Mouse (Mus musculus): ENCODE data around the gene Rpl22.
A peak's percentile ranks its signal among the peaks of the same experiment; 100 is the strongest.

Gene Rpl22

DNA sequence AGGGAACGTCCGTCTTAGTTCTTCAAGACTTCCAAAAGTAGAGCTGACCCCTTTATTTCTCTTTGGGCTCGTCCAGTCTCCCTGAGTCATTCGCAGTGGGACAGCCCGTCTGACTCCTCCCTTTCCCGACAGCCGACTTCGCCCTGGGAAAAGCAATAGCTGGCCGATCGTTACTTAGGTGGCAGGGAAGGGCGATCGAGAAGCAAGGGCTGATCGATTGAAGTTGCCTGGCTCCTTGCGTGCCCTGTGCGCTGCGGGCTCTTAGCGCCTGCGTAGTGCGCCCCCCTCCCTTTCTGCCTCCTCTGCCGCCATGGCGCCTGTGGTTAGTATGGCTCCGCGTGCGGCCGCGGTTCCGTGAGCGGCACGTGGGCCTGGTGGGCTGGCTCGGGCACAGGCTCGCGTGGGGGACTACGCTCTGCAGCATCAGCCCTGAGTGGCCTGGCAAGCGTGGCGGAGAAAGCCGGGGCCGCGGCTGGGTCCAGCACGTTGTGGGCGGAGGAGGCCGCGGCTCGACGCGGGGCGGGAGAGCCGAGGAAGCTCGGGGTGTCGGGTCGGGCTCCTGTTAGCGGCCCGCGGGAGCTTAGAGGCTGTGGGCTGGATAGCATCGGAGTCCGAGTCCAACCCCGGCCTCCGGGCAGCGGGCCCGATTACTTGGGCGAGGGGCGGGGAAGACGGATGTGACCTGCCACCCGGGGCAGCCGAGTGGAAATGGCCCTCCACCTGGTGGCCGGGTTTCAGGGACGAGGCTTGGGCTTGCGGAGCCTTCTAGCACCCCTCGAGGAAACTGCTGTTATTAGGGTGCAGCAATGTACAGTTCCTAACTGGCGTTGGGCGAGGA is at the start of gene Rpl22:
Gene Rpl22 (plus strand): TSS at position 169 of the 838 bp plus-strand sequence.
- DNase-seq = peak; percentile 88 to 93

DNA sequence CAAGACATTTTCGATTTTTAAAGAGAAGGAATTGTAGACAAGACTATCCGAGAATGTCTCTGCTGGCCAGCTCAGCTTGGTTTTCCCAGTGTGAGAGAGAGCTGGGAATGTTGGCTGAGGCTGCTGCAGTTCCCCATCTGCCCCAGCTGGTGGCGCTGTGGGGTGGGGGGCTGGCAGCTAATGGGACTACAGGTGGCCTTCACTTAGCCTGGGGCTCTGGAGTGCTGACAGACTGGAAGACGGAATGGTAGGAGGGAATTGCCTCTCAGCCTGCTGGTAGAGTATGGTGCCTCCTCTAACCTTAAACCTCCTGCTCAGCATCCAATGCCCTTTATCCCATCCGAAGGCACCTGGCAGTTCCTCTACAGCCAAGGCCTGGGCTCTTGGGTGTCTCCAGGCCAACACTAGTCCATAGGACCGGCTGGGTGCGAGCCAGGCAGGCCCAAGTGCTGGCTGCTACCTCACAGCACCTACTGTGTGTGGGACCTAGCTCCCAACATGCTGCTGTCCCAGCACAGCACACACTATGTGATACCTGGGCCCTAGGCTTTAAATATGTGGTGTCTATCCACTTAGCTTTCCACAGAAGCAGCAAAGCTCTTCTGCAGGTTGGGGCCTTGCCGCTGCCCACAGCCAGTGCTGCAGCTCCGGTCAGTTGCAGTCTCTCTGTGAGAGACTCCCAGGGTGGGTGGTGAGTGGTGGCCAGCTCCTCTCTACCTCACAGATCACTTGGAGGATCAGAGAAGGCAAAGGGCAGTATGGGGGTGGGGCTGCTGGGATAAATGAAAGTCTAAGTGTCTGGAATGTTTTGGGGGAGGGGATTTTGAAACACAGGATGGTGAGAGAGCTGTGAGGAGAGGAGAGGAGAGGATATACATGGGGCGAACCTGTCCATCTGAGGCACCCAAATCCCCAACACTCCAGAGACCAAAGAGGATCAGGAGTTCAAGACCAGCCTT is 48.9 kb upstream of the Rpl22 start:
- no peak for DNase-seq

DNA sequence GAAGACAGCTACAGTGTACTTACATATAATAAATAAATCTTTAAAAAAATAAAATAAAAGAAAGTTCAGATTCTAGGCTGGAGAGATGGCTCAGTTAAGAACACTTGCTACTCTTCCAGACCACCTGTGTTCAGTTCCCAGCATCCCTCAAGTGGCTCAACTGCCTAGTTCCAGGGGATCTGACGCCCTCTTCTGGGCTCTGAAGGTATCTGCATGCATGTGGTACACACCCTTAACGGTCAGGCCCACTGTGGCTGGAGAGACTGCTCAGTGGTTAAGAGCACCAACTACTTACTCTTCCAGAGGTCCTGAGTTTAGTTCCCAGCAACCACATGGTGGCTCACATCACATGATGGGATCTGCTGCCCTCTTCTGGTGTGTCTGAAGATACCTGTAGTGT is 47.6 kb upstream of the Rpl22 start:
- DNase-seq = no peak

DNA sequence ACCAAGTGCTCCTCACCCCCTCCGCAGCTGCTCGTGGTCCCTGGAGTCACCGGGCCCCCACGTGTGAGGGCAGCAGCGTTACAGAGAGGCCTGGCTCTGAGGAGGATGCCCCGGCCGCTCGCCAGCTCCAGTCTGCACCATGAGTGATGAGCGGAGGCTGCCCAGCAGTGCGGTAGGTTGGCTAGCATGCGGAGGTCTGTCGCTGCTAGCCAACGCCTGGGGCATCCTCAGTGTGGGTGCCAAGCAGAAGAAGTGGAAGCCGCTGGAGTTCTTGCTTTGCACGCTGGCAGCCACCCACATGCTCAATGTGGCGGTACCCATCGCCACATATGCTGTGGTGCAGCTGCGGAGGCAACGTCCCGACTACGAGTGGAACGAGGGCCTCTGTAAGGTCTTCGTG is 46.6 kb upstream of the Rpl22 start:
- DNase-seq = no peak

DNA sequence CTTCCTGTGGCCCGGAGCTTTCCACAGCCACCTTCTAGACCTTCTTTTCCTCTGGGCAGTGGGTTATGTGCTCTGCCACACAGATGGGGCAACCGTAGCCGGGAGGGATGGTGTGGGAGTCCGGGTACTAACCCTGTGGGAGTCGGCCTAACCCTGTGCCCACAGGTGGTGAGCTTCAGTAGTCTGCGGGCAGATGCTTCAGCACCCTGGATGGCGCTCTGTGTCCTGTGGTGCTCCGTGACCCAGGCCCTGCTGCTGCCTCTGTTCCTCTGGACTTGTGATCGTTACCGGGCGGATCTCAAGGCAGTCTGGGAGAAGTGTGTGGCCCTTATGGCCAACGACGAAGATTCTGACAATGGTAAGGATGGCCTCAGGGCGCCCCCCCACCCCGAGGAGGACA is 43.9 kb upstream of the Rpl22 start:
- DNase-seq = no peak

DNA sequence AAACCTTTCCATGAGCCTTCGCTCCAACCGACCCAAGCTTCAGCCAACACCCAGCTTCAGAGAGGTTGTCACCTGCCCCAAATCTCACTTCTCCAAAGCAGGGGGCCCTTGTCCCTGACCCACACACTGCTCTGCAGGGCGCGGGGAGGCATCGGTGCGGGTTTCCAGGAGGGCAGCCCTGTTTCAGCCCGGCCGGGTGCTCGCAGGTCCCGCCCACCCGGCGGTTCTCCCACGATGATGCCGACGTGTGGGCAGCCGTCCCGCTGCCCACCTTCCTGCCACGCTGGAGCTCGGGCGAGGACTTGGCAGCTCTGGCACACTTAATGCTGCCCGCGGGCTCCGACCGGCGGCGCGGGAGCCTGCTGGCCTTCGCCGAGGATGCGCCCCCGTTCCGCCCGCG is 42.8 kb upstream of the Rpl22 start:
- DNase-seq = no peak

DNA sequence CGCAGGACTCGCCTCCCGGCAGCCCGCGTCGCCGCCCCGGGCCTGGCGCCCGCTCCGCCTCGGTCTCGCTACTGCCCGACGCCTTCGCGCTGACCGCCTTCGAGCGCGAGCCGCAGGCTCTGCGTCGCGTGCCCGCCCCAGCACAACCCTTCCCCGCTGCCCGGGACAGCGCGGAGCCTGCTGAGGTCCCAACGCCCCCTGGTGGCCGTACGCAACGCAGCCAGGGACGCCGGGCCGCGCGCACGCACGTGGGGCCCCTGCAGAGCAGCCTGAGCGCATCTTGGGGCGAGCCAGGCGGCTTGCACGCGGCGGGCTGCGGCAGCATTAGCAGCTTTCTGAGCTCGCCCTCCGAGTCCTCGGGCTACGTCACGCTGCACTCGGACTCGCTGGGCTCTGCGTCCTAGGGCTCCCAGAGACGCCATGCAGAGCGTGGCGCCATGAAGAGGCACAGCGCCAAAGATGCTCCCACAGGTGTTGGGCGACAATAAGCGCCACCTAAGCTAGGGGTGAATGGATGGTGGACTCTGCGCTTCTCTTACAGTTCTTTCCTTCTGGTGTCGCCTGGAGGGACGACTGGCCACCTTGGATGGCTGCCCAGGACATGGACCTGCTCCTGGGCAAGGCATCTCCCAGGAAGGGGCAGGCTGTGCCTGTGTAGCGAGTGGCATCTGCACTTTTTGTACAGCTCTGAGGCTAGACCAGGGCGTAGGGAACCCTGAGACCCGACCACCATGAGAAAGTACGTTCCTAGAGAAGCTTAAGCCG is 42.2 kb upstream of the Rpl22 start:
- DNase-seq = peak; percentile 63 to 64

DNA sequence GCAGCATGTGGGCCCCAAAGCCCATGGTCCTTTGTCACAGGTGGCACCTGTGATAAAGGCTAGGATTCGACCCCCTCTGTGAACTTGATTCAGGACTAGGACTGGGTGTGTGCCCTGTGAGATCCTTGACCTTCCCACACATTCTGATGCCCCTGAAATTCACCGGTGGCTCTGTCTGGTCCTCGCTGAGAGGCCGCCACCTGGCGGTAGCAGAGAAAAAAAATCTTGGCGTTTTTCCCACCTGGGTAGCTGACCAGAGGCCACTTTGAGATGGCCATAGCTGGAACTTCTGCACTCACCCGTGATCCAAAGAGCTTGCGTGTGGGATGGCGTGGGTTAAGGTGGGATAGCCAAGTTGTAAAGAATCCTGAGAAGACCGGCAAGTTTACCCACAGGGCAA is 40.0 kb upstream of the Rpl22 start:
- no peak for DNase-seq

DNA sequence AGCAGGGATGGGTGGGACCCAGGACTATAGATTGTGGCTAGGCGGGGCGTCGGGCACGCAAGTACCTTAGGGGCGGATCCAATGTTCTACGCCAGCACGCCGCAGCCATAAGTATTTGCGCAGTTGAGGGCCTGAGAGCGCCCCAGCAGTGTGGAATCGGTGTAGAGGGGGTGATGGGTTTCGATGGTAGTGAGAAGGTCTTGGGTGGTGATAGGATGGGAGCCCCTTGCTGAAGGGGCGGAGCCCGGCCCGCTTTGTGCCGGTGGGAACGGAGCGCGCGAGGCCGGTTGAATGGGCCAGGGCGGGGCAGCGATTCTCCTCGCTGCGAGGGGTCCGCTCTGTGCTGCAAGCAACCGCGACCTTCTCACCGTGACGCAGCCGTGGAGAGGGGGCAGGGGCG is 39.4 kb upstream of the Rpl22 start:
- no peak for DNase-seq

DNA sequence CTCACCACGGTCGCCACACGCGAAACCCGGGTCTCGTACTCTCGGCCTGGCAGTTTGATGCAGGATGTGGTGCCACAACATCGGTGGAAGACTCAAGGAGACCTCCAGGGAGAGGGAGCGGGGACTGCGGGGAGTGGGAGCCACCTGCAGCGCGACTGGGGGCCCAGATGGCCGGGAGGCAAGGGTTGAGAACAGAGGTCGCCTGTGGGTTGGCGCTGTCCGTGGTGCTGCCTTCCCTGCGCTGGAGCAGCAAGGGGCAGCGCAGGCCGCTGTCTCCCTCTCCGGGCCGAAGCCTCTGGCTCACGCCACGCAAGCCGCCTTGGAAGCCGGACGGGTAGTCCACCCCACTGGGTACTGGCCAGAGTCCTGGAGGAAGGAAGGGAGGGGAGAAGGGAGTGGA is 38.7 kb upstream of the Rpl22 start:
- DNase-seq = peak in 1 of 2 experiments; percentile 41

DNA sequence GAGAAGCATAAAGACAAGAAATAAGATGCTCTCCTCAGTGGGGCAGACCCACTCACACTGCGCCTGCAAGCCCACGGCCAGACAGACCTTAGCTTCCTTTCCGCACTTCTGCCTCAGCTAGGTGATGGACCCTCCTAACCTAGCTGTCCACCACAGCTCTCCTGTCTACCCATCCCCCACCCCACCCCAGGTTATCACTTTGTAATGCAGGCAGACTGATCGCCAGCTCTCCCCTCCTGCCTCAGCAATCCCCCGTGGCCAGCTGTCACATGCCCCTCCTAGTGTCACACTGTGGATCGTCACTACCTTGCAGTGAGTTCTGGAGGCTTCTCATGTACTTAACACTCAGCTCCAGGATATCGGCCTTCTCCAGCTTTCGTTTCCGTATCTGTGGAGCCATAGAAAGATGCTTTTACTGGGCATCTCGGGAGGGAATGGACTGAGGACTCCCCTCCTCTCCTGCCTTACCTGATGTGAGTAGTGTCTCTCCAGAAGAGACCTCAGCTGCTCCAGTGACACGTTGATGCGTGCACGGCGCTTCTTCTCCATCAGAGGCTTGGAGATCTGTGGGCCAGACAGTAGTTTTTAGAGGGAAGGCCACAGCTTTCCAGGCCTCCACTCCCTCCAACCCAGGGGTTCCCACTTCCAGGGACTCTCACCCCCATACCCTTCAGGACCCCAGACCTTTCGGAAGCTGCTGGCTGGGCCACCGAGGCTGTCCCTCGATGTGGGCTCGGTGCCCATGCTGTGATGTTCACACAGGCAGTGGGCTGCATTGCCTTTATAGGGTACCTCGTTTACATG is 38.0 kb upstream of the Rpl22 start:
- no peak for DNase-seq

DNA sequence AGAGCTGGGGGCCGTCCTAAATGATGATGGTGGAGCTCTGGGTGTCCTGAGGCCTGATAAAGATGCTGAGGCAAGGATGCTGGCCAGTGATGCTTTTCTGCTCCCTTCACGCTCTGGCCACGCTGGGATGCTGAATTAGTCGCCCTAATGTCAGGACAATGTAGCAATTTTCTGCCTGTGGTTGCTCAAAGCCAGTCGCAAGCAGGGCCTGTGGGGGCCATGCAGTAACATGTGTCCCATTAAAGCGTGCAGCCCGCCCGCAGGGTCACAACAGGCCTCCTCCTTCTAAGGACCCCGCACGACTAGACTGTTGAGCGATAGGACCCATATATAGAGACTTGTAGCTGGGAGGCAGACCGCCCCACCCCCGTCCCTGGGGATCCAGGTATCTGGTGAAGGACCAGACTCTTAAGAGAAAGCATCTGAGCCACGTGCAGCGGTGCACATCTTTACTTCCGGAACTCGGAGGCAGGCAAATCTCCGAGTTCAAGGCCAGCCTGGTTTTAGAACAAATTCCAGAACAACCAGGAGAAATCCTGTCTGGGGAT is 37.1 kb upstream of the Rpl22 start:
- no peak for DNase-seq

DNA sequence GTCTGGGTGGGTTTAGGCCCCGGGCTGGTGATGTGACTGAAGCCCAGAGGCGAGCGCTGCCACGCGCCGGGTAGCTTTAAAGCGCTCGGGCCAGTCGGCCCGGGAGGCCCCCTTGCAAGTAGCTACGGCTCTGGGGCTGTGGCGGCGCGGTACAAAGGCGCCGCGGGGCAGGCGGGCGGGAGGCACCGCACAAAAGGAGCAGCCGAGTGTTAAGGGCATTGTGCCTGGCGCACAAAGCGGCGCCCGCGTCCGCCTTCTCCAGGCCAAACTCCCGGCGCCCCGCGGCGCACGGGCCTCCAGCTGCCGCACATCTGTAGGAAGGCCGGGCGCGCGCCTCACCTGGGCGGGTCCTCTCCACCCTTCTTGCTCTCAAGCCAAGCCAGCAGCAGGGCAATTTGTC is 35.2 kb upstream of the Rpl22 start:
- DNase-seq = no peak

DNA sequence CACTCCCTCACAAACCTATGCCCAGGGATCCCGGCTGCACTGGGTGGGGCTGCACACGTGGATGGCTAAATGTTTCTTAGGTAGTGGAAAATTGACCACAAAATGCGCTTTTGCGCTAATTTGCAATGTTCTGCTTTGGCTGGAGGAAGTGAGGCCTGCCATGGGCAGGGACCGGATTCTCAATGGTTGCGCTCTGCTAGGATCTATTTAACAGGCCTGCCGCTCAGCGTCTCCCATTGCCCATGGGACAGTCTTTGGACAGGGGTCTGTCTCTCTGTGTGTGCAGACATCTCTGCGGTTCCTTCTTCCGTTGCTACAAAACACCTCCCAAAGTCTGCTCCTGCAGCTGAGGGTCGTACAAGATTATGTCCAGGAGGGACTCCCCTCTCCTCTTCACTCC is 34.6 kb upstream of the Rpl22 start:
- DNase-seq = no peak

DNA sequence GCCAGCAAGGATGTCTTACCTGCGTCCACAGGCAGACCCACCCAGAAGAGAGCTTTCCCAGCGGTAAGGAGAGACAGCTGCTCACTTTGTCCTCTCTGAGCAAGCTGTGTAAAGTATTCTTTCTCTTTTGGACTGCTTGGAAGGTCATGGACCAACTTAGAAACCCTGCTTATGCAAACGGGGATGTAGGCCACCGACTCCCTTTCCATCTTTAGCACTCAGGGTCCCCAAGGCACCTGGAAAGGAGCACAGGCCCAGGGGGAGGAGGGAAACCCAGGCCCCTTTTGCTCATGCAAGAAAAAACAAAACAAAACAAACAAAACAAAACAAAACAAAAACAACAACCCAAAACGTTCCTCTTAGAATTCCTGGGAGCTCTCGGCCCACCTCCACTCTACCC is 34.0 kb upstream of the Rpl22 start, which contains the start of gene Hes3:
Gene Hes3 (minus strand): TSS at position 101 of the 400 bp plus-strand sequence.
- DNase-seq = no peak

DNA sequence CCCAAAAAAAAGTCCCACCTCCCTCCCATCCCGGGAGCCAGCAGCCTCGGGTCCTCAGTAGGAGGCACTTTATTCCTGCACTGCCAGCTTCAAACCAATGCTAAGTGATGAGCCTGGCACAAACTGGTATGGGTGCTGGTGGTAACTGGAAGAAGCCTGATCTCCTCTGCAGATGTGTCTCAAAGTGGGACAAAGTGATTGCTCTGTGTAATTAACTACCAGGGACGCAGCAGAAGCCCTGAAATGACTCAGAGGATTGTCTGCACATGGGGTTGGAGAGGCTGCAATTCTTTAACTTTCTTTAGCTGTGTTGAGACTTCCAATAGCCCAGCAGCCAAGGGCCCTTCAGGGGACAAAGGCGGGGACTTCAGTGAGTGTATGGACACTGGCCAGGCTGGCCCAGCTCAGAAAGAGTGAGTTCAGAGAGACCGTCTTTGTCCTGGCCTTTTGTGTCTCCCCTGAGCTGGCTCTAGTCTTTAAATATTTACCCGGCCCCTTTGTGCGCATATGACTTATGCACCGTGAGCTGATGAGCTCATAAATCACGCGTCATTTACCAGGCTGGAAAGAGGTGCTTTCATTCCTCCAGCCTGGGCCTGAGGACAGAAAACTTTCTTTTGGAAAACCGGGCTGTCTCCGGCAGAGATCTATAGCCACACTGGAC is 33.3 kb upstream of the Rpl22 start:
- DNase-seq = no peak

DNA sequence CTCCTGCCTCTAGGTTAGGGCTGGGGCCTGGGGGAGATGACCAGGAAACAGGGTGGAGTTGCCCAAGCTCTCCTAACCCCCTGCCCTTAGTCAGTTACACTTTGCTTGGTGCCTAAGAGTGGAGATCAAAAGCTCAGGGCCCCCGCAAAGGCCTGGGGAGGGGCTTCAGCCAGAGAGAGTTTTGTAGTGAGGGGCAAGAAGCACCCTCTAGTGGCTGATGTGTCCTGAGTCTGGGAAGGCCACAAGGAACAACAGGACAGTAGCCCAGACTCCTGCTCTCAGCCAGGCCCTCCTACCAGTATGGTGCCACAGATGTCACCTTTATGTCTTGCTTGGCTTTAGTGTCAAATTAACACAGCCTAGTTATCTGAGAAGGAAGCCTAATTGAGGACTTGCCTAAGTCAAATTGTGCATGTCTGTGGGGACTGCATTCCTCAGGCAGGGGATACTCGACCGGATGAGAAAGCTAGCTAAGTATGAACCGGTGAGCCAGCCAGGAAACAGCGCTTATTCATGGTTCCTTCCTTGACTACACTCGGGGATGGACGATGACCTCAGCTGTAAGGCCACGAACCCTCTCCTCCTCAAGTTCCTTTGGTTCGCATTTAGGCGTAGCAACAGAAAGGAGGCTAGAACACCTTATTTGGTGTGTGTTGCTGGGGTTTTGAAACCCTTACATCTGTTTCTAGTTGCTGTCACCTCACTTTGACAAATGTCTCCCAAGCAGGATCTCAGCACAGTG is 31.2 kb upstream of the Rpl22 start:
- no peak for DNase-seq

DNA sequence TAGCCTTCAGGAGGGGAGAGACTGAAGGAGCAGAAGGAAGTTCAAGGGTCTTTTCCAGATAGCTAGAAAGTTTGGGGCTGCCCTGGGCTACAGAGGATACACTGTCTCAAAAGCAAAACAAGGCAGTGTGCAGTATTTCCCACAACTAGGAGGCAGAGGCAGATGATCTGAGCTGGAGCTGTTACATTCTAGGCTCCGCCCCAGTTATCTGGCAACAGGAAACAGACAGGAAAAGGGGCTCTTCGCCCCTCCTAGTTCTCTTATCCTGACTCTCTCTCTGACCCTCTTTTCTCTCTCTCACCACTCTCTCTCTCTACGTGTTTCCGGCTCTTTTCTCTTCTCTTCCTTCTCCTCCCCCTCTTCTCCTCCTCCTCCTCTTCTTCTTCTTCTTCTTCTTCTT is 29.6 kb upstream of the Rpl22 start:
- peak in 1 of 2 experiments; percentile 41 for DNase-seq

DNA sequence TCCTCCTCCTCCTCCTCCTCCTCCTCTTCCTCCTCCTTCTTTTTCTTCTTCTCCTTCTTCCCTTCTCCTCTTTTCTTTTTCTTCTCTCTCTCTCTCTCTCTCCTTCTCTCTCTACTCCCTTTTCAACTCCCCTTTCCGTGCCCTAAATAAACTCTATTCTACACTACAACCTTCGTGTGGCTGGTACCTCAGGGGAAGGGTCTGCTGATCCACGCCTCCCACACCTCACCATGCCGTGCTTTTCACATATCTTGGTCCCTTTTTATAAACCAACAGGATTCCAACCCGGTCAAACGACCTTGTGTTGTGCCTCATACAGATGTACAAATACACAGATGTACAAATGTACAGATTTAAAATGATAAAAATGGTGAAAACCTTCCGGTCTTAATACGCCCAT is 29.2 kb upstream of the Rpl22 start:
- DNase-seq = no peak
